21 mouse cellular contexts compared by ENCODE assay signal in the genomic region with DNA sequence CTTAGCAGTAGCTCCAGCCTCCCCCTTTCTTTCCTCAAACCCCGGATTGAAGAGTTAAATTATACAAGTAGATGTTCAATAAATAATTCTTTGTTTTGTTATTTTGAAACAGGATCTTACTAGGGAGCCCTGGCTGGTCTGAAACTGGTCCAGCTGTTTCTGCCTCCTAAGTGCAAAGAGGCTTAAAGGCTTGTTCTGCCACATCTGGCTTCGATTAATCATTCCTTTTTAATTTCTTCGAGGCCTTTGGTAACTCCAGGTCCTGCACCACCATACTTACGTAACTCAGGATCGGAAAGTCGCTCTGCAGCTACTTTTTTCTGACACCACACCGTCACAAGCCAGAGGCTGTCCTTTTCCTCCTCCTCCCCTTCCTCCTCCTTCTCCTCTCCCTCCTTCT. TPM values are rescaled to one million over a fixed set of nuclear protein-coding genes. Genes with fewer than 3 reads are reported as not detected.
DNase-seq lines count a peak whose midpoint lies in the region; ATAC-seq and TF ChIP-seq lines count a peak whose summit lies in the region.
"Had no signal": no experiment of that assay in that cellular context is flagged by ENCODE, and none has a peak within 500 bp of the region (broad histone marks: within the 10 kb centered on the region; RNA-seq: fewer than 3 reads in every experiment).

No protein-coding gene starts in this region.

- no peak for ATAC-seq in stomach, embryonic 15.5 days (ENCODE audit: insufficient read depth, low FRiP score, low read depth)
- ATAC-seq in stomach, postnatal 0 days (ENCODE audit: low FRiP score, low TSS enrichment) = no peak
- ATAC-seq in intestine, embryonic 15.5 days = peak; percentile 1; the same call in 1 of the 2 replicates
- no peak; the same call in 1 of the 2 replicates for ATAC-seq in limb, embryonic 11.5 days (ENCODE audit: insufficient number of reproducible peaks, low FRiP score, low TSS enrichment, low read depth)
- no peak for ATAC-seq in forebrain, embryonic 13.5 days
- ATAC-seq: forebrain, embryonic 14.5 days; hindbrain, postnatal 0 days had no signal

- no peak overlapping the region for H3K9ac ChIP-seq in stomach, embryonic 15.5 days
- H3K9ac ChIP-seq in stomach, postnatal 0 days (ENCODE audit: low read length) = no peak overlapping the region
- H3K9ac ChIP-seq in intestine, embryonic 15.5 days = no peak overlapping the region
- H3K9ac ChIP-seq in limb, embryonic 11.5 days (ENCODE audit: low read length) = no peak overlapping the region
- H3K9ac ChIP-seq in forebrain, embryonic 13.5 days = no peak overlapping the region
- H3K9ac ChIP-seq: heart, embryonic 15.5 days; hindbrain, embryonic 13.5 days had no signal

- TF ChIP-seq CTCF in stomach, postnatal 0 days (IDR thresholded peaks at IDR 0.05; ENCODE audit: low read depth) = no peak
- TF ChIP-seq CTCF in small intestine, adult 2 months (IDR thresholded peaks at IDR 0.05; ENCODE audit: extremely low read depth, insufficient read length, insufficient replicate concordance, low read depth, low read length) = no peak

- H3K27ac ChIP-seq in stomach, embryonic 15.5 days = peak overlapping the region; percentile 27
- H3K27ac ChIP-seq in stomach, postnatal 0 days (replicated peaks) = no peak overlapping the region
- H3K27ac ChIP-seq in intestine, embryonic 15.5 days = peak overlapping the region; percentile 87
- H3K27ac ChIP-seq in limb, embryonic 11.5 days (replicated peaks; ENCODE audit: low read depth, low read length) = peak overlapping the region; percentile 30; the same call in 1 of the 2 replicates
- H3K27ac ChIP-seq in small intestine, adult 2 months (ENCODE audit: insufficient read depth, low read depth, low read length) = peak overlapping the region; percentile 98
- no peak overlapping the region for H3K27ac ChIP-seq in forebrain, embryonic 13.5 days
- H3K27ac ChIP-seq: heart, embryonic 15.5 days; hindbrain, embryonic 13.5 days; hindbrain, postnatal 0 days had no signal

- 56% methylated on average over 7 of the region's 7 CpGs for WGBS in stomach, embryonic 15.5 days
- 56% methylated on average over 7 of the region's 7 CpGs for WGBS in stomach, postnatal 0 days
- WGBS in intestine, embryonic 15.5 days = 57% methylated on average over 7 of the region's 7 CpGs
- WGBS in limb, embryonic 11.5 days = 42% methylated on average over 7 of the region's 7 CpGs
- WGBS in small intestine, adult 2 months = 23% methylated on average over 7 of the region's 7 CpGs
- WGBS in forebrain, embryonic 13.5 days = 86% methylated on average over 7 of the region's 7 CpGs

- no peak overlapping the region for H3K4me2 ChIP-seq in stomach, embryonic 15.5 days
- H3K4me2 ChIP-seq in stomach, postnatal 0 days (replicated peaks; ENCODE audit: low read depth) = no peak overlapping the region
- H3K4me2 ChIP-seq in intestine, embryonic 15.5 days (replicated peaks) = no peak overlapping the region
- no peak overlapping the region for H3K4me2 ChIP-seq in limb, embryonic 11.5 days (ENCODE audit: low read depth, severe bottlenecking)
- no peak overlapping the region for H3K4me2 ChIP-seq in forebrain, embryonic 13.5 days
- H3K4me2 ChIP-seq: heart, embryonic 11.5 days; heart, embryonic 15.5 days; hindbrain, embryonic 13.5 days had no signal

- H3K36me3 ChIP-seq in stomach, embryonic 15.5 days = no peaks in the 10 kb centered on the region
- no peaks in the 10 kb centered on the region for H3K36me3 ChIP-seq in stomach, postnatal 0 days (ENCODE audit: control insufficient read depth, insufficient read depth, low read length)
- H3K36me3 ChIP-seq in intestine, embryonic 15.5 days = no peaks in the 10 kb centered on the region
- H3K36me3 ChIP-seq in limb, embryonic 11.5 days (ENCODE audit: control insufficient read depth, insufficient read depth, low read length) = no peaks in the 10 kb centered on the region
- no peaks in the 10 kb centered on the region for H3K36me3 ChIP-seq in small intestine, adult 2 months (ENCODE audit: control insufficient read depth, insufficient read depth, low read length)
- H3K36me3 ChIP-seq in forebrain, embryonic 13.5 days (ENCODE audit: poor library complexity, severe bottlenecking) = no peaks in the 10 kb centered on the region
- H3K36me3 ChIP-seq: heart, embryonic 15.5 days; hindbrain, embryonic 13.5 days had no signal

- no peak overlapping the region for H3K4me3 ChIP-seq in stomach, embryonic 15.5 days (replicated peaks)
- H3K4me3 ChIP-seq in stomach, postnatal 0 days (ENCODE audit: low read depth, low read length) = no peak overlapping the region
- H3K4me3 ChIP-seq in intestine, embryonic 15.5 days (replicated peaks) = no peak overlapping the region
- H3K4me3 ChIP-seq in limb, embryonic 11.5 days (ENCODE audit: low read depth, low read length) = no peak overlapping the region
- H3K4me3 ChIP-seq in small intestine, adult 2 months (ENCODE audit: low read depth, low read length) = no peak overlapping the region
- no peak overlapping the region for H3K4me3 ChIP-seq in forebrain, embryonic 13.5 days
- H3K4me3 ChIP-seq: heart, embryonic 15.5 days; hindbrain, embryonic 13.5 days had no signal

- no peaks in the 10 kb centered on the region for H3K9me3 ChIP-seq in stomach, embryonic 15.5 days
- no peaks in the 10 kb centered on the region for H3K9me3 ChIP-seq in stomach, postnatal 0 days (ENCODE audit: control insufficient read depth, low read length)
- H3K9me3 ChIP-seq in intestine, embryonic 15.5 days = no peaks in the 10 kb centered on the region
- no peaks in the 10 kb centered on the region for H3K9me3 ChIP-seq in limb, embryonic 11.5 days (ENCODE audit: control insufficient read depth, low read length)
- H3K9me3 ChIP-seq in forebrain, embryonic 13.5 days (replicated peaks) = no peaks in the 10 kb centered on the region
- H3K9me3 ChIP-seq: heart, embryonic 15.5 days; hindbrain, embryonic 13.5 days had no signal

- DNase-seq in stomach, postnatal 0 days (ENCODE audit: low spot score) = no peak
- DNase-seq in limb, embryonic 11.5 days (ENCODE audit: low spot score) = peak; percentile 46
- DNase-seq in layer of hippocampus, postnatal 14 days (ENCODE audit: low spot score in 2 of 2) = no peak
- no peak for DNase-seq in cerebellum, postnatal 36 days
- DNase-seq: adrenal gland, adult 8-10 months; adrenal gland, postnatal 36 days; cerebellum, adult 8-10 months; cerebellum, postnatal 25 days; gastrocnemius, postnatal 10 days; heart, adult 18-20 months; heart, postnatal 14 days; kidney, adult 11 months had no signal

- TF ChIP-seq POLR2A in small intestine, adult 2 months (IDR thresholded peaks at IDR 0.05; ENCODE audit: low read depth, low read length) = no peak

- no peaks in the 10 kb centered on the region for H3K4me1 ChIP-seq in stomach, embryonic 15.5 days
- no peaks in the 10 kb centered on the region for H3K4me1 ChIP-seq in stomach, postnatal 0 days (replicated peaks; ENCODE audit: control insufficient read depth, insufficient read depth)
- H3K4me1 ChIP-seq in intestine, embryonic 15.5 days (replicated peaks) = 0 out of 2 replicates have a peak, but pooled peaks cover 4% of the 10 kb centered on the region
- H3K4me1 ChIP-seq in limb, embryonic 11.5 days (ENCODE audit: control insufficient read depth, insufficient read depth, low read length) = 0 out of 2 replicates have a peak, but pooled peaks cover 3% of the 10 kb centered on the region
- peaks cover 26% of the 10 kb centered on the region for H3K4me1 ChIP-seq in small intestine, adult 2 months (ENCODE audit: control insufficient read depth, insufficient read depth, insufficient read length, low read length)
- no peaks in the 10 kb centered on the region for H3K4me1 ChIP-seq in forebrain, embryonic 13.5 days
- H3K4me1 ChIP-seq: heart, embryonic 15.5 days; hindbrain, embryonic 13.5 days had no signal

- no peaks in the 10 kb centered on the region for H3K27me3 ChIP-seq in stomach, embryonic 15.5 days (replicated peaks)
- no peaks in the 10 kb centered on the region for H3K27me3 ChIP-seq in stomach, postnatal 0 days (ENCODE audit: control insufficient read depth, insufficient read depth, low read length)
- no peaks in the 10 kb centered on the region for H3K27me3 ChIP-seq in intestine, embryonic 15.5 days (replicated peaks)
- H3K27me3 ChIP-seq in limb, embryonic 11.5 days (ENCODE audit: control insufficient read depth, insufficient read depth, low read length) = no peaks in the 10 kb centered on the region
- no peaks in the 10 kb centered on the region for H3K27me3 ChIP-seq in small intestine, adult 2 months (ENCODE audit: control insufficient read depth, insufficient read depth, low read length)
- no peaks in the 10 kb centered on the region for H3K27me3 ChIP-seq in forebrain, embryonic 13.5 days

- TF ChIP-seq EP300 in stomach, postnatal 0 days (optimal IDR thresholded peaks at IDR 0.05) = no peak

RNA-seq across cellular contexts. Expression of a gene that starts 7.1 kb away (rescaled TPM):
- polyA plus RNA-seq in stomach, embryonic 15.5 days (2015; fragmentation: Nextera tagmentation; extraction: Ambion mirVana) = 495 and 535 TPM in 2 replicates
- 308 and 316 TPM in 2 replicates for polyA plus RNA-seq in stomach, postnatal 0 days (2015; fragmentation: Nextera tagmentation; extraction: Ambion mirVana)
- 958 and 974 TPM in 2 replicates for polyA plus RNA-seq in intestine, embryonic 15.5 days (2015; fragmentation: Nextera tagmentation; extraction: Ambion mirVana)
- polyA plus RNA-seq in limb, embryonic 11.5 days (2014; fragmentation: Nextera tagmentation; extraction: Ambion mirVana) = 45.5 and 53.3 TPM in 2 replicates
- 511 and 1,756 TPM in 2 replicates for polyA plus RNA-seq in small intestine, adult 2 months (2012; rRNA removed)
- total RNA-seq in layer of hippocampus, postnatal 14 days (2021) = 1 to 10 TPM in 1 of 2 experiments, under 1 TPM in 1; 0.64 to 1.0 TPM
- 4.0 and 5.2 TPM in 2 replicates for polyA plus RNA-seq in forebrain, embryonic 13.5 days (2015; fragmentation: Nextera tagmentation; extraction: Ambion mirVana)
- total RNA-seq: adrenal gland, postnatal 36 days; gastrocnemius, postnatal 10 days had no signal

RNA-seq across cellular contexts. Expression of a gene that starts 43.4 kb away (rescaled TPM):
- polyA plus RNA-seq in stomach, embryonic 15.5 days (2015; fragmentation: Nextera tagmentation; extraction: Ambion mirVana) = 64.0 and 71.4 TPM in 2 replicates
- polyA plus RNA-seq in stomach, postnatal 0 days (2015; fragmentation: Nextera tagmentation; extraction: Ambion mirVana) = 21.6 and 22.7 TPM in 2 replicates
- 63.7 and 74.5 TPM in 2 replicates for polyA plus RNA-seq in intestine, embryonic 15.5 days (2015; fragmentation: Nextera tagmentation; extraction: Ambion mirVana)
- polyA plus RNA-seq in limb, embryonic 11.5 days (2014; fragmentation: Nextera tagmentation; extraction: Ambion mirVana) = 87.9 and 93.0 TPM in 2 replicates
- polyA plus RNA-seq in small intestine, adult 2 months (2012; rRNA removed) = 1.4 and 2.5 TPM in 2 replicates
- 10 to 100 TPM; 34.0 to 35.0 TPM for total RNA-seq in layer of hippocampus, postnatal 14 days (2021)
- 88.5 and 90.3 TPM in 2 replicates for polyA plus RNA-seq in forebrain, embryonic 13.5 days (2015; fragmentation: Nextera tagmentation; extraction: Ambion mirVana)

Comparison
In these comparisons a context has a peak if more than half of its experiments do, and no peak if none do; other contexts are left out.
1. H3K27ac ChIP-seq: peak in stomach, embryonic 15.5 days (single experiment), intestine, embryonic 15.5 days (single experiment), limb, embryonic 11.5 days (single experiment) and small intestine, adult 2 months (single experiment); none in stomach, postnatal 0 days (single experiment) and forebrain, embryonic 13.5 days (single experiment).